Mouse (Mus musculus) embryo, embryonic 9.5 days (tissue): ENCODE data around the gene Gm4181.
"Not testable (repeated sequence)": the region's sequence is repeated elsewhere in the genome, so short reads cannot be mapped to it uniquely, and the experiment has no call there.

Experiments
- DNase-seq: peaks from one replicate; pipeline ENCODE4 v3.0.0-alpha.2; 2017; ENCODE audit errors: extremely low spot score

The Gm4181 gene

GRCm38 (mm10) chr14:51635566-51635965, at the start of gene Gm4181:
Gene Gm4181 (minus strand): TSS chr14:51635666.
- not testable (repeated sequence) for DNase-seq

GRCm38 (mm10) chr14:51677269-51677668, 41.8 kb upstream of the Gm4181 start:
- no peak for DNase-seq

GRCm38 (mm10) chr14:51632426-51632825, 3.0 kb downstream of the Gm4181 start:
- DNase-seq: not testable (repeated sequence)

GRCm38 (mm10) chr14:51611210-51611609, 24.3 kb downstream of the Gm4181 start, which contains the start of gene Gm17078:
Gene Gm17078 (minus strand): TSS chr14:51611310.
- no peak for DNase-seq

- DNase-seq: not testable (repeated sequence)
Measured at GRCm38 (mm10) chr14:51592039-51592438, 43.4 kb downstream of the Gm4181 start, which contains the start of gene Gm17174. Gene Gm17174 (minus strand): TSS chr14:51592139.
